Mouse (Mus musculus) embryonic facial prominence, embryonic 11.5 days (tissue): ENCODE data around the gene Otop2. TPM values are rescaled to one million over a fixed set of nuclear protein-coding genes. Genes with fewer than 3 reads are reported as not detected.

Experiments
- ATAC-seq: fragments of 200-750 bp; cut with Nextera tagmentation; replicated peaks from 2 replicates; pipeline ENCODE4 v1.8.0; 2017; ENCODE audit warnings: low read depth; ENCODE audit not compliant: insufficient number of reproducible peaks, low FRiP score, low TSS enrichment
- DNase-seq: peaks from one replicate; pipeline ENCODE4 v3.0.0-alpha.2; 2015; ENCODE audit warnings: low spot score
- H3K27ac ChIP-seq: fragments of 300-500 bp; sonication (generic); replicated peaks from 2 replicates; pipeline ENCODE4 v1.5.1; 2014; ENCODE audit warnings: mild to moderate bottlenecking, low read depth, low read length, control low read depth
- H3K27me3 ChIP-seq: fragments of 300-500 bp; sonication (generic); 2 replicates; pipeline ENCODE4 v1.6.1; 2014; ENCODE audit warnings: mild to moderate bottlenecking, low read length, moderate library complexity, mixed read lengths; ENCODE audit not compliant: control insufficient read depth, insufficient read depth
- H3K36me3 ChIP-seq: fragments of 300-500 bp; sonication (generic); replicated peaks from 2 replicates; pipeline ENCODE4 v1.6.1; 2014; ENCODE audit warnings: low read depth, mild to moderate bottlenecking, low read length, moderate library complexity, mixed read lengths; ENCODE audit not compliant: control insufficient read depth, insufficient read depth
- H3K4me1 ChIP-seq: fragments of 300-500 bp; sonication (generic); 2 replicates; pipeline ENCODE4 v1.6.1; 2014; ENCODE audit warnings: low read length, mixed read lengths; ENCODE audit not compliant: control insufficient read depth, insufficient read depth
- H3K4me2 ChIP-seq: fragments of 300-500 bp; sonication (generic); 2 replicates; pipeline ENCODE4 v1.6.1; 2014; ENCODE audit warnings: low read depth, mild to moderate bottlenecking, control low read depth, low read length, moderate library complexity
- H3K4me3 ChIP-seq: fragments of 300-500 bp; sonication (generic); 2 replicates; pipeline ENCODE4 v1.5.1; 2014; ENCODE audit warnings: low read depth, low read length, control low read depth
- H3K9ac ChIP-seq: fragments of 300-500 bp; sonication (generic); replicated peaks from 2 replicates; pipeline ENCODE4 v1.6.1; 2014; ENCODE audit warnings: mild to moderate bottlenecking, control low read depth, low read length
- H3K9me3 ChIP-seq: fragments of 300-500 bp; sonication (generic); replicated peaks from 2 replicates; pipeline ENCODE4 v1.6.1; 2016; ENCODE audit warnings: mild to moderate bottlenecking, low read length, inconsistent platforms, mixed read lengths; ENCODE audit not compliant: control insufficient read depth
- WGBS: fragments of 180-500 bp; shearing (Covaris S2); extraction: QIAGEN DNeasy Blood & Tissue Kit; methylation state at CpG from one replicate; pipeline ENCODE4 v1.1.7; 2014; 5-methylcytosine and 5-hydroxymethylcytosine counted together
- polyA plus RNA-seq: library from polyadenylated mRNA; unstranded; fragments of >200 nt; fragmentation: Nextera tagmentation; extraction: Ambion mirVana; gene quantifications from 2 replicates; pipeline ENCODE4 v1.2.1, GENCODE M21; 2014

The Otop2 gene
- polyA plus RNA-seq, 1 experiment from 2014 or later: not detected

- WGBS: 79% methylated on average over 10 of the region's 10 CpGs
- no peaks in the 10 kb centered on the region; the same call in none of the 2 replicates for H3K4me1 ChIP-seq
Observed at GRCm38 (mm10) chr11:115272894-115273498, 34.0 kb upstream of the Otop2 start.

GRCm38 (mm10) chr11:115273735-115274134 is 33.2 kb upstream of the Otop2 start:
- ATAC-seq (no peak), DNase-seq (no peak)
- Histone ChIP-seq H3K36me3 (no peaks in the 10 kb centered on the region), H3K4me3 (no peak overlapping the region), H3K4me1 (no peaks in the 10 kb centered on the region; the same call in none of the 2 replicates), H3K4me2 (no peak overlapping the region), H3K9ac (no peak overlapping the region), H3K27ac (no peak overlapping the region), H3K9me3 (no peaks in the 10 kb centered on the region), H3K27me3 (no peaks in the 10 kb centered on the region; the same call in 1 of the 2 replicates)
- 56% methylated on average over 7 of the region's 7 CpGs for WGBS

More at GRCm38 (mm10) chr11:115272894-115273498, 34.0 kb upstream of the Otop2 start:
- DNase-seq (no peak), ATAC-seq (no peak)
- no peak overlapping the region for H3K4me3 ChIP-seq
- H3K9ac ChIP-seq: no peak overlapping the region
- no peak overlapping the region for H3K27ac ChIP-seq
- no peak overlapping the region for H3K4me2 ChIP-seq
- H3K9me3 ChIP-seq: no peaks in the 10 kb centered on the region
- H3K36me3 ChIP-seq: no peaks in the 10 kb centered on the region
- peaks cover 7% of the 10 kb centered on the region for H3K27me3 ChIP-seq

GRCm38 (mm10) chr11:115274178-115274577 is 32.8 kb upstream of the Otop2 start:
- Histone ChIP-seq H3K4me1 (no peaks in the 10 kb centered on the region; the same call in none of the 2 replicates), H3K4me2 (no peak overlapping the region), H3K9me3 (no peaks in the 10 kb centered on the region), H3K9ac (no peak overlapping the region), H3K4me3 (no peak overlapping the region), H3K36me3 (no peaks in the 10 kb centered on the region), H3K27me3 (no peaks in the 10 kb centered on the region), H3K27ac (no peak overlapping the region)
- ATAC-seq (no peak), DNase-seq (no peak)
- 82% methylated on average over 7 of the region's 7 CpGs for WGBS

GRCm38 (mm10) chr11:115274771-115275170 is 32.2 kb upstream of the Otop2 start:
- WGBS: 86% methylated on average over 6 of the region's 6 CpGs
- ATAC-seq (no peak), DNase-seq (no peak)
- H3K4me2 ChIP-seq: no peak overlapping the region
- H3K36me3 ChIP-seq: no peaks in the 10 kb centered on the region
- H3K4me1 ChIP-seq: no peaks in the 10 kb centered on the region; the same call in none of the 2 replicates
- H3K9me3 ChIP-seq: no peaks in the 10 kb centered on the region
- no peak overlapping the region for H3K4me3 ChIP-seq
- no peaks in the 10 kb centered on the region for H3K27me3 ChIP-seq
- H3K9ac ChIP-seq: no peak overlapping the region
- H3K27ac ChIP-seq: no peak overlapping the region

GRCm38 (mm10) chr11:115275509-115275908 is 31.5 kb upstream of the Otop2 start:
- peak overlapping the region; percentile 74 for H3K4me2 ChIP-seq
- no peaks in the 10 kb centered on the region for H3K36me3 ChIP-seq
- no peak overlapping the region for H3K9ac ChIP-seq
- H3K4me1 ChIP-seq: no peaks in the 10 kb centered on the region; the same call in none of the 2 replicates
- DNase-seq (no peak), ATAC-seq (no peak)
- H3K27ac ChIP-seq: no peak overlapping the region
- no peaks in the 10 kb centered on the region for H3K9me3 ChIP-seq
- no peaks in the 10 kb centered on the region for H3K27me3 ChIP-seq
- H3K4me3 ChIP-seq: peak overlapping the region; percentile 58; the same call in 1 of the 2 replicates
- 84% methylated on average over 6 of the region's 6 CpGs for WGBS

- no peaks in the 10 kb centered on the region for H3K36me3 ChIP-seq
- 53% methylated on average over 3 of the region's 3 CpGs for WGBS
- no peak overlapping the region for H3K9ac ChIP-seq
- ATAC-seq (no peak), DNase-seq (no peak)
- no peaks in the 10 kb centered on the region for H3K9me3 ChIP-seq
- H3K27ac ChIP-seq: no peak overlapping the region
- peak overlapping the region; percentile 58 for H3K4me3 ChIP-seq
- H3K4me1 ChIP-seq: no peaks in the 10 kb centered on the region; the same call in none of the 2 replicates
- peak overlapping the region; percentile 74 for H3K4me2 ChIP-seq
- H3K27me3 ChIP-seq: no peaks in the 10 kb centered on the region
Observed at GRCm38 (mm10) chr11:115275954-115276353, 31.0 kb upstream of the Otop2 start.

GRCm38 (mm10) chr11:115276780-115277603 is 30.0 kb upstream of the Otop2 start, which contains the start of gene Fdxr:
TSS of gene Fdxr (minus strand) at chr11:115277050.
- H3K36me3 ChIP-seq: no peaks in the 10 kb centered on the region
- under 1% methylated on average over 42 of the region's 42 CpGs for WGBS
- peak within 1 kb of the TSS; percentile 59 for H3K4me3 ChIP-seq
- DNase-seq (peak; percentile 99), ATAC-seq (peak; percentile 96)
- no peak within 1 kb of the TSS for H3K27ac ChIP-seq
- H3K9ac ChIP-seq: peak within 1 kb of the TSS; percentile 73
- H3K27me3 ChIP-seq: no peaks in the 10 kb centered on the region
- H3K4me2 ChIP-seq: peak within 1 kb of the TSS; percentile 74
- H3K4me1 ChIP-seq: no peaks in the 10 kb centered on the region; the same call in none of the 2 replicates
- H3K9me3 ChIP-seq: no peaks in the 10 kb centered on the region

- no peaks in the 10 kb centered on the region; the same call in none of the 2 replicates for H3K4me1 ChIP-seq
- ATAC-seq (no peak), DNase-seq (no peak)
- H3K9me3 ChIP-seq: no peaks in the 10 kb centered on the region
- 18% methylated on average over 7 of the region's 7 CpGs for WGBS
- peak overlapping the region; percentile 59 for H3K4me3 ChIP-seq
- H3K9ac ChIP-seq: peak overlapping the region; percentile 68
- H3K4me2 ChIP-seq: peak overlapping the region; percentile 66
- no peaks in the 10 kb centered on the region for H3K36me3 ChIP-seq
- H3K27ac ChIP-seq: no peak overlapping the region
- H3K27me3 ChIP-seq: no peaks in the 10 kb centered on the region
Observed at GRCm38 (mm10) chr11:115277604-115277975, 29.4 kb upstream of the Otop2 start.
